Mouse (Mus musculus) heart, embryonic 15.5 days (tissue): ENCODE results near the gene Ier5l. TPM values are rescaled to one million over a fixed set of nuclear protein-coding genes. Genes with fewer than 3 reads are reported as not detected.

Source experiments
- ATAC-seq: fragments of 200-750 bp; cut with Nextera tagmentation; replicated peaks from 2 replicates; pipeline ENCODE4 v1.8.0; 2017; ENCODE audit warnings: low read depth, moderate TSS enrichment; ENCODE audit not compliant: insufficient number of reproducible peaks, insufficient read depth, low FRiP score
- H3K27ac ChIP-seq: fragments of 300-500 bp; sonication (generic); 2 replicates; pipeline ENCODE4 v1.5.1; 2015; ENCODE audit warnings: mild to moderate bottlenecking, inconsistent platforms
- H3K27me3 ChIP-seq: fragments of 300-500 bp; sonication (generic); 2 replicates; pipeline ENCODE4 v1.6.1; 2015; ENCODE audit warnings: inconsistent platforms
- H3K36me3 ChIP-seq: fragments of 300-500 bp; sonication (generic); 2 replicates; pipeline ENCODE4 v1.6.1; 2015; ENCODE audit warnings: mild to moderate bottlenecking, inconsistent platforms
- H3K4me1 ChIP-seq: fragments of 300-500 bp; sonication (generic); replicated peaks from 2 replicates; pipeline ENCODE4 v1.6.1; 2015; ENCODE audit warnings: inconsistent platforms
- H3K4me2 ChIP-seq: fragments of 300-500 bp; sonication (generic); 2 replicates; pipeline ENCODE4 v1.6.1; 2015; ENCODE audit warnings: inconsistent platforms, mild to moderate bottlenecking, moderate library complexity
- H3K4me3 ChIP-seq: fragments of 300-500 bp; sonication (generic); 2 replicates; pipeline ENCODE4 v1.5.1; 2015; ENCODE audit warnings: mild to moderate bottlenecking, inconsistent platforms
- H3K9ac ChIP-seq: fragments of 300-500 bp; sonication (generic); 2 replicates; pipeline ENCODE4 v1.6.1; 2015; ENCODE audit warnings: mild to moderate bottlenecking, inconsistent platforms
- H3K9me3 ChIP-seq: fragments of 300-500 bp; sonication (generic); replicated peaks from 2 replicates; pipeline ENCODE4 v1.6.1; 2016; ENCODE audit warnings: inconsistent platforms
- WGBS: fragments of 180-500 bp; shearing (Covaris S2); methylation state at CpG from one replicate; pipeline ENCODE4 v1.1.7; 2015; ENCODE audit warnings: mixed read lengths; 5-methylcytosine and 5-hydroxymethylcytosine counted together
- polyA plus RNA-seq: library from polyadenylated mRNA; unstranded; fragments of >200 nt; fragmentation: Nextera tagmentation; extraction: Ambion mirVana; gene quantifications from 2 replicates; pipeline ENCODE4 v1.2.1, GENCODE M21; 2015

Gene Ier5l
- polyA plus RNA-seq, 1 experiment from 2014 or later: 1.7 TPM

GRCm38 (mm10) chr2:30440211-30440700, 33.8 kb downstream of the Ier5l start:
- H3K4me1 ChIP-seq: peaks cover 60% of the 10 kb centered on the region

GRCm38 (mm10) chr2:30439631-30440030, 34.4 kb downstream of the Ier5l start:
- Histone ChIP-seq H3K9me3 (no peaks in the 10 kb centered on the region), H3K27me3 (no peaks in the 10 kb centered on the region), H3K36me3 (peaks cover 25% of the 10 kb centered on the region), H3K9ac (peak overlapping the region; percentile 53), H3K4me3 (no peak overlapping the region), H3K4me1 (peaks cover 55% of the 10 kb centered on the region), H3K4me2 (no peak overlapping the region), H3K27ac (peak overlapping the region; percentile 100)
- 83% methylated on average over 6 of the region's 6 CpGs for WGBS
- no peak for ATAC-seq

More at GRCm38 (mm10) chr2:30440211-30440700, 33.8 kb downstream of the Ier5l start:
- H3K36me3 ChIP-seq: peaks cover 25% of the 10 kb centered on the region
- H3K9me3 ChIP-seq: no peaks in the 10 kb centered on the region
- H3K4me2 ChIP-seq: peak overlapping the region; percentile 78
- H3K4me3 ChIP-seq: no peak overlapping the region
- H3K27me3 ChIP-seq: no peaks in the 10 kb centered on the region
- H3K9ac ChIP-seq: peak overlapping the region; percentile 53
- 9% methylated on average over 3 of the region's 3 CpGs for WGBS
- no peak for ATAC-seq
- H3K27ac ChIP-seq: peak overlapping the region; percentile 100

DNA sequence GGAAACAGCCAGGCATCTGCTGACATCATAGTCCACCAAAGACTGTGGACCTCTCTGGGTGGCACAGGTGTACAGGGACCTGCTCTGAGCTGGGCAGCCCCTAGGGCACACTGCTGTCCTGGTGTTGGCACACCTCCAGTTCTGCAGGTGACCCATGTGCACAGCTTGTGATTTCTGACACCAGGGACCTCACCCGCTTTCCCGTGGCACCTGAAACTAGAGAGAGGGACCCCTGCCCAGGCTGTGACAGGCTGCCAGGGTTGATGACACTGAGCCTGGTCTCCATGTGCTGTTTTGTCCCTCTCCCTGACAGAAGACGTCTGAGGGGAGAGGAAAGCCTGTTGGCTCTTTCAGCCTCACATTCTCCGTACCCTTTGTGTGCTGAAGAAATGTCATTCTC, 36.2 kb downstream of the Ier5l start:
- H3K9me3 ChIP-seq: no peaks in the 10 kb centered on the region
- peaks cover 41% of the 10 kb centered on the region for H3K36me3 ChIP-seq
- H3K4me2 ChIP-seq: no peak overlapping the region
- WGBS: 90% methylated on average over 4 of the region's 4 CpGs
- no peak overlapping the region for H3K27ac ChIP-seq
- H3K27me3 ChIP-seq: no peaks in the 10 kb centered on the region
- H3K4me3 ChIP-seq: no peak overlapping the region
- peaks cover 37% of the 10 kb centered on the region for H3K4me1 ChIP-seq
- no peak for ATAC-seq
- no peak overlapping the region for H3K9ac ChIP-seq

- Histone ChIP-seq H3K9ac (no peak overlapping the region), H3K27ac (no peak overlapping the region), H3K36me3 (peaks cover 51% of the 10 kb centered on the region), H3K9me3 (no peaks in the 10 kb centered on the region), H3K4me1 (peaks cover 27% of the 10 kb centered on the region), H3K4me3 (no peak overlapping the region), H3K4me2 (no peak overlapping the region), H3K27me3 (no peaks in the 10 kb centered on the region)
- 85% methylated on average over 4 of the region's 4 CpGs for WGBS
- no peak for ATAC-seq
These were observed 37.2 kb downstream of the Ier5l start for GRCm38 (mm10) chr2:30436809-30437208.

GRCm38 (mm10) chr2:30436156-30436545, 37.9 kb downstream of the Ier5l start:
- peaks cover 58% of the 10 kb centered on the region for H3K36me3 ChIP-seq

DNA sequence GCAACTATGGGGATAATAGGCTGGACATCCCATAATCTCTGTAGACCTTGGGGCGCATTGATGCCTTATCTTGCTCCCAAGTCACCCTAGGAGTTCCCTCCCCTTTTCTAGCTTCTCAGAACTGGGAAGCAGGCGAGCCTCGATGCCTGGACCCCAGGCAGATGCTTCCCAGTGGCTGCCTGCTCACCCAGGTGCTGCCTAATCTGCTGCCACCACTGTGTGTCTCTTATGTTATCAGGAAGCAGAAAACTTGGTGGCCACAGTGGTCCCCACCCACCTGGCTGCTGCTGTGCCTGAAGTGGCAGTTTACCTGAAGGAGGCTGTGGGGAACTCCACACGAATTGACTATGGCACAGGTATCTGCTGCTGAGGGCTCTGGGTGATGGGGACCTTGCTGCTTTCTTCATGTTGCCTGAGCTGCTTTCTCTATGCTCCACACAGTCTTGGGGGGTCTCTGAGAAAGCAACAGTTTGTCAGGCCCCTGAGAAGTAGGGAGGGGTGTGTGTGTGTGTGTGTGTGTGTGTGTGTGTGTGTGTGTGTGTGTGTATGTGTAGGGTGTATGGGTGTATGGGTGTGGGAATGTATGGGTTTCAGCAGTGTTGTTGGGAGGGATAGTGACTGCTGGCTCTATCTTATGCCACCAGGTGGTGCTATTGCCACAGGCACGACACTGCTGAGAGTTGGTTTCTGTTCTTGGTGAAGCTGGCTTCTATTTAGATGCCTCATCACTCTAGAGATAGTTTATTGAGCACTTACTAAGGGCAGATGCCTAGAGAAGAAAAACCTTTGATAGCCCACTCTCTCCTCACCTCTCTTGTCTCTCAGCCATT, 38.5 kb downstream of the Ier5l start:
- Histone ChIP-seq H3K9ac (no peak overlapping the region), H3K27ac (0 out of 2 replicates have a peak overlapping the region, but pooled peaks have one; percentile 4), H3K4me2 (no peak overlapping the region), H3K4me3 (no peak overlapping the region), H3K9me3 (no peaks in the 10 kb centered on the region), H3K4me1 (peaks cover 15% of the 10 kb centered on the region), H3K27me3 (no peaks in the 10 kb centered on the region), H3K36me3 (peaks cover 63% of the 10 kb centered on the region)
- ATAC-seq: 0 out of 2 replicates have a peak, but pooled peaks have one; percentile 47
- WGBS: 47% methylated on average over 5 of the region's 5 CpGs

More at GRCm38 (mm10) chr2:30436156-30436545, 37.9 kb downstream of the Ier5l start:
- peaks cover 22% of the 10 kb centered on the region for H3K4me1 ChIP-seq
- ATAC-seq: no peak
- WGBS: 57% methylated on average over 5 of the region's 5 CpGs
- 0 out of 2 replicates have a peak overlapping the region, but pooled peaks have one; percentile 4 for H3K27ac ChIP-seq
- no peak overlapping the region for H3K4me3 ChIP-seq
- H3K27me3 ChIP-seq: no peaks in the 10 kb centered on the region
- no peak overlapping the region for H3K4me2 ChIP-seq
- H3K9me3 ChIP-seq: no peaks in the 10 kb centered on the region
- no peak overlapping the region for H3K9ac ChIP-seq

DNA sequence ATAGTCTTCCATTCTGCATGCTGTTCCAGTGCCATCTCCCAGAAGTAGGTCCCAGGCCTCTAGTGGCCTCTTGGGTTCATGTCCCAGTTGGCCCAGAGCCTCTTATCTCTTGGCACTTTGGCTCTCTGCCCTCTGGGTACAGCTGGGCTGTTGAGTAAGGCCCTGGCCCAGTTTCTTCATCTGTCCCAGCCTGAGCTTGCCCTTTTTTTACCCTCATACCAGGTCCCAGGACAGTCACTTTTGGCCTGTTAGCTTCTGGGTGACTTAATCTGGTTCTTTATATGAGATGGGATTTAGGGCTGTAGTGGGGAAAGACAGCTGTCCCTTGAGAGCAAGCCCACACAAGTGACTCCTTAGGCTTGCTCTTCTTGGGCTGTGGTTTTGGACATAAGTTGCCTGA, 44.9 kb downstream of the Ier5l start:
- no peak overlapping the region for H3K4me2 ChIP-seq
- peaks cover 78% of the 10 kb centered on the region for H3K36me3 ChIP-seq
- ATAC-seq: no peak
- no peak overlapping the region for H3K4me3 ChIP-seq
- peaks cover 8% of the 10 kb centered on the region; the same call in 1 of the 2 replicates for H3K4me1 ChIP-seq
- H3K27me3 ChIP-seq: no peaks in the 10 kb centered on the region
- no peaks in the 10 kb centered on the region for H3K9me3 ChIP-seq
- H3K9ac ChIP-seq: no peak overlapping the region
- H3K27ac ChIP-seq: no peak overlapping the region

Other genes starting within 250 kb of the Ier5l start
- gene Lrrc8a, start 236.5 kb downstream of the Ier5l start, polyA plus RNA-seq: 37.7 and 40.0 TPM in 2 replicates
- gene Gm28035, start 233.7 kb downstream of the Ier5l start, polyA plus RNA-seq: 0.33 and 0.38 TPM in 2 replicates
- gene Phyhd1, start 208.0 kb downstream of the Ier5l start, polyA plus RNA-seq: 8.4 and 10.1 TPM in 2 replicates
- not detected in 2 replicates for gene Gm28038, start 193.2 kb downstream of the Ier5l start, polyA plus RNA-seq
- 26.9 and 32.0 TPM in 2 replicates for gene Dolk, start 187.9 kb downstream of the Ier5l start, polyA plus RNA-seq
- 15.8 and 23.4 TPM in 2 replicates for gene Nup188, start 187.8 kb downstream of the Ier5l start, polyA plus RNA-seq
- 105 and 140 TPM in 2 replicates for gene Sh3glb2, start 114.9 kb downstream of the Ier5l start, polyA plus RNA-seq
- 32.6 and 35.5 TPM in 2 replicates for gene Miga2, start 110.0 kb downstream of the Ier5l start, polyA plus RNA-seq
- gene Dolpp1, start 82.0 kb downstream of the Ier5l start, polyA plus RNA-seq: 19.5 and 25.2 TPM in 2 replicates
- 108 and 109 TPM in 2 replicates for gene Crat, start 58.4 kb downstream of the Ier5l start, polyA plus RNA-seq
- 102 and 119 TPM in 2 replicates for gene Ptpa, start 58.2 kb downstream of the Ier5l start, polyA plus RNA-seq
- 1.1 and 1.5 TPM in 2 replicates for gene Cstad, start 120.8 kb upstream of the Ier5l start, polyA plus RNA-seq